8 mouse cellular contexts compared by ENCODE assay signal in genomic region chr5:137285045-137285444, GRCm38 (mm10). TPM values are rescaled to one million over a fixed set of nuclear protein-coding genes. Genes with fewer than 3 reads are reported as not detected.
A peak's percentile ranks its signal among the peaks of the same experiment; 100 is the strongest.
DNase-seq lines count a peak whose midpoint lies in the region; ATAC-seq and TF ChIP-seq lines count a peak whose summit lies in the region.

No protein-coding gene starts in this region.

- H3K27me3 ChIP-seq in intestine, postnatal 0 days (replicated peaks; ENCODE audit: control insufficient read depth, insufficient read depth, low read length) = peaks cover 24% of the 10 kb centered on the region
- H3K27me3 ChIP-seq in intestine, embryonic 15.5 days (replicated peaks) = peaks cover 28% of the 10 kb centered on the region
- H3K27me3 ChIP-seq in MEL (ENCODE audit: control insufficient read depth in 1 of 2, insufficient read depth in 2 of 2, low read length in 2 of 2) = no peaks in the 10 kb centered on the region; a peak in 1 of 4 replicates
- no peaks in the 10 kb centered on the region for H3K27me3 ChIP-seq in splenic B cell, adult 2 months (ENCODE audit: control insufficient read depth, insufficient read depth, low read length, poor library complexity, severe bottlenecking)

- no peak overlapping the region for H3K4me2 ChIP-seq in intestine, postnatal 0 days (replicated peaks; ENCODE audit: low read depth)
- no peak overlapping the region for H3K4me2 ChIP-seq in intestine, embryonic 15.5 days (replicated peaks)

- no peak overlapping the region for H3K9ac ChIP-seq in intestine, postnatal 0 days (ENCODE audit: low read depth, low read length)
- no peak overlapping the region for H3K9ac ChIP-seq in intestine, embryonic 15.5 days
- H3K9ac ChIP-seq in MEL (ENCODE audit: control insufficient read depth, low read depth, low read length, poor library complexity, severe bottlenecking) = no peak overlapping the region

- no peaks in the 10 kb centered on the region for H3K36me3 ChIP-seq in intestine, postnatal 0 days (ENCODE audit: control insufficient read depth, insufficient read depth)
- no peaks in the 10 kb centered on the region for H3K36me3 ChIP-seq in intestine, embryonic 15.5 days
- H3K36me3 ChIP-seq in MEL (ENCODE audit: control insufficient read depth in 1 of 2, insufficient read depth in 2 of 2, low read length in 2 of 2) = peaks cover 0 to 5% of the 10 kb centered on the region in 2 experiments; a peak in 2 of 4 replicates
- no peaks in the 10 kb centered on the region for H3K36me3 ChIP-seq in splenic B cell, adult 2 months (ENCODE audit: control insufficient read depth, insufficient read depth, low read length, poor library complexity, severe bottlenecking)

- no peak overlapping the region for H3K4me3 ChIP-seq in intestine, postnatal 0 days (ENCODE audit: low read depth, low read length)
- H3K4me3 ChIP-seq in intestine, embryonic 15.5 days (replicated peaks) = no peak overlapping the region
- no peak overlapping the region for H3K4me3 ChIP-seq in MEL (ENCODE audit: control insufficient read depth in 1 of 2, insufficient read depth in 1 of 2, low read depth in 2 of 2, low read length in 2 of 2)

- peaks cover 7% of the 10 kb centered on the region; the same call in 1 of the 2 replicates for H3K79me2 ChIP-seq in MEL (ENCODE audit: control insufficient read depth, insufficient read depth, low read length, poor library complexity)

- H3K9me3 ChIP-seq in intestine, postnatal 0 days (ENCODE audit: control insufficient read depth) = no peaks in the 10 kb centered on the region
- H3K9me3 ChIP-seq in intestine, embryonic 15.5 days = no peaks in the 10 kb centered on the region
- H3K9me3 ChIP-seq in MEL (replicated peaks; ENCODE audit: insufficient read depth, low read length) = no peaks in the 10 kb centered on the region

- TF ChIP-seq EP300 in MEL (IDR thresholded peaks at IDR 0.05; ENCODE audit: low read depth in 1 of 2, low read length in 2 of 2) = no peak

- no peak for TF ChIP-seq POLR2A in MEL (IDR thresholded peaks at IDR 0.05; ENCODE audit: control insufficient read depth in 1 of 2, insufficient read depth in 1 of 2, low read depth in 1 of 2, low read length in 2 of 2, poor library complexity in 1 of 2)

- peaks cover 8% of the 10 kb centered on the region for H3K4me1 ChIP-seq in intestine, postnatal 0 days (replicated peaks; ENCODE audit: control insufficient read depth, insufficient read depth, low read length)
- peaks cover 32% of the 10 kb centered on the region for H3K4me1 ChIP-seq in intestine, embryonic 15.5 days (replicated peaks)
- H3K4me1 ChIP-seq in MEL (ENCODE audit: control insufficient read depth in 1 of 2, insufficient read depth in 2 of 2, low read length in 2 of 2) = peaks cover 0 to 6% of the 10 kb centered on the region in 2 experiments; a peak in 3 of 4 replicates

- no peak for ATAC-seq in intestine, postnatal 0 days
- no peak for ATAC-seq in intestine, embryonic 15.5 days
- no peak for ATAC-seq in erythroid progenitor cell, adult 5-6 weeks (replicated peaks; ENCODE audit: low FRiP score, poor library complexity, severe bottlenecking)

- peak; percentile 87 for TF ChIP-seq CTCF in intestine, postnatal 0 days (IDR thresholded peaks at IDR 0.05; ENCODE audit: low read depth)
- peak; percentile 83 to 98 (median 90) for TF ChIP-seq CTCF in MEL (IDR thresholded peaks at IDR 0.05 in 2 of 3, conservative IDR thresholded peaks at IDR 0.05 in 1 of 3; ENCODE audit: control insufficient read depth in 1 of 3, insufficient read depth in 1 of 3, low read depth in 2 of 3, low read length in 3 of 3, poor library complexity in 1 of 3, severe bottlenecking in 1 of 3)

- H3K27ac ChIP-seq in intestine, postnatal 0 days (ENCODE audit: low read depth, low read length) = no peak overlapping the region
- H3K27ac ChIP-seq in intestine, embryonic 15.5 days = no peak overlapping the region
- no peak overlapping the region for H3K27ac ChIP-seq in MEL (ENCODE audit: control insufficient read depth, low read depth, low read length)

- TF ChIP-seq RAD21 in MEL (IDR thresholded peaks at IDR 0.05; ENCODE audit: low read depth, low read length) = peak; percentile 61

- 69% methylated on average over 5 of the region's 5 CpGs for WGBS in intestine, postnatal 0 days
- WGBS in intestine, embryonic 15.5 days = 71% methylated on average over 5 of the region's 5 CpGs

- DNase-seq in 3T3-L1 (ENCODE audit: low read depth, low spot score) (peak; percentile 62), MEL (ENCODE audit: low read depth, low spot score) (peak; percentile 82)
- peak; percentile 39 to 57 for DNase-seq in cerebellum, postnatal 4 days (ENCODE audit: low spot score in 2 of 2)
- peak; percentile 79 for DNase-seq in splenic B cell, adult 2 months (ENCODE audit: low read depth, low spot score)
- DNase-seq in ovary, adult 18-20 months (ENCODE audit: low spot score) = no peak

TF ChIP-seq in MEL, 35 proteins besides CTCF, POLR2A, EP300 and RAD21 (continues in another document):
- TF ChIP-seq ZNF384 (IDR thresholded peaks at IDR 0.05; ENCODE audit: low read depth, low read length) (no peak), POLR2AphosphoS5 (IDR thresholded peaks at IDR 0.05; ENCODE audit: borderline replicate concordance, low read depth, low read length) (no peak), ETS1 (IDR thresholded peaks at IDR 0.05; ENCODE audit: low read depth, low read length) (no peak), TCF12 (IDR thresholded peaks at IDR 0.05; ENCODE audit: low read depth, low read length) (no peak), MYB (IDR thresholded peaks at IDR 0.05; ENCODE audit: low read depth, low read length) (no peak), USF2 (IDR thresholded peaks at IDR 0.05; ENCODE audit: borderline replicate concordance in 1 of 2, insufficient read depth in 1 of 2, low read depth in 1 of 2, low read length in 2 of 2) (no peak), E2F4 (IDR thresholded peaks at IDR 0.05; ENCODE audit: borderline replicate concordance, low read depth, low read length) (no peak), CHD2 (IDR thresholded peaks at IDR 0.05; ENCODE audit: low read length) (no peak), GABPA (IDR thresholded peaks at IDR 0.05; ENCODE audit: low read depth, low read length) (no peak), SMC3 (IDR thresholded peaks at IDR 0.05; ENCODE audit: low read depth, low read length) (peak; percentile 95), TAL1 (IDR thresholded peaks at IDR 0.05; ENCODE audit: low read length) (no peak), UBTF (IDR thresholded peaks at IDR 0.05; ENCODE audit: borderline replicate concordance, insufficient read depth, low read depth, low read length) (no peak), ZC3H11A (IDR thresholded peaks at IDR 0.05; ENCODE audit: low read depth, low read length) (peak; percentile 64; the same call in 1 of the 2 replicates)

RNA-seq across cellular contexts. Expression of gene Ache, which starts 2.3 kb away (rescaled TPM):
- polyA plus RNA-seq in intestine, postnatal 0 days (2015; fragmentation: Nextera tagmentation; extraction: Ambion mirVana) = 8.9 and 9.6 TPM in 2 replicates
- 9.5 and 9.7 TPM in 2 replicates for polyA plus RNA-seq in intestine, embryonic 15.5 days (2015; fragmentation: Nextera tagmentation; extraction: Ambion mirVana)
- 3.4 and 7.0 TPM in 2 replicates for total RNA-seq in MEL (2012; rRNA removed)
- 10 to 100 TPM in 1 of 2 experiments, not detected in 1; 16.8 TPM for polyA plus RNA-seq in MEL (2012; ENCODE audit: insufficient read depth in 1 of 2, insufficient read length in 2 of 2, low read depth in 1 of 2, low replicate concordance in 2 of 2, missing spikeins in 1 of 2)
- 261 and 288 TPM in 2 replicates for total RNA-seq in erythroid progenitor cell, adult 5-6 weeks (2015; ENCODE audit: low replicate concordance)
- total RNA-seq in erythroid progenitor cell, adult 5-6 weeks (2017; ENCODE audit: low replicate concordance) = 159 and 175 TPM in 2 replicates

RNA-seq across cellular contexts. Expression of gene Ufsp1, which starts 9.4 kb away (rescaled TPM):
- polyA plus RNA-seq in intestine, postnatal 0 days (2015; fragmentation: Nextera tagmentation; extraction: Ambion mirVana) = 10.4 and 11.0 TPM in 2 replicates
- 7.8 and 8.5 TPM in 2 replicates for polyA plus RNA-seq in intestine, embryonic 15.5 days (2015; fragmentation: Nextera tagmentation; extraction: Ambion mirVana)
- total RNA-seq in MEL (2012; rRNA removed) = 4.7 and 6.9 TPM in 2 replicates
- polyA plus RNA-seq in MEL (2012; ENCODE audit: insufficient read depth in 1 of 2, insufficient read length in 2 of 2, low read depth in 1 of 2, low replicate concordance in 2 of 2, missing spikeins in 1 of 2) = 10 to 100 TPM in 1 of 2 experiments, not detected in 1; 16.1 TPM
- 50.8 and 61.2 TPM in 2 replicates for total RNA-seq in erythroid progenitor cell, adult 5-6 weeks (2015; ENCODE audit: low replicate concordance)
- total RNA-seq in erythroid progenitor cell, adult 5-6 weeks (2017; ENCODE audit: low replicate concordance) = 27.8 and 30.2 TPM in 2 replicates

RNA-seq across cellular contexts. Expression of gene Srrt, which starts 22.4 kb away (rescaled TPM):
- polyA plus RNA-seq in intestine, postnatal 0 days (2015; fragmentation: Nextera tagmentation; extraction: Ambion mirVana) = 31.3 and 32.2 TPM in 2 replicates
- polyA plus RNA-seq in intestine, embryonic 15.5 days (2015; fragmentation: Nextera tagmentation; extraction: Ambion mirVana) = 117 and 120 TPM in 2 replicates
- 235 and 291 TPM in 2 replicates for total RNA-seq in MEL (2012; rRNA removed)
- 100 to 1,000 TPM in 1 of 2 experiments, not detected in 1; 454 TPM for polyA plus RNA-seq in MEL (2012; ENCODE audit: insufficient read depth in 1 of 2, insufficient read length in 2 of 2, low read depth in 1 of 2, low replicate concordance in 2 of 2, missing spikeins in 1 of 2)
- total RNA-seq in erythroid progenitor cell, adult 5-6 weeks (2015; ENCODE audit: low replicate concordance) = 235 and 247 TPM in 2 replicates
- total RNA-seq in erythroid progenitor cell, adult 5-6 weeks (2017; ENCODE audit: low replicate concordance) = 557 and 577 TPM in 2 replicates

RNA-seq across cellular contexts. Expression of gene Trip6, which starts 29.2 kb away (rescaled TPM):
- polyA plus RNA-seq in intestine, postnatal 0 days (2015; fragmentation: Nextera tagmentation; extraction: Ambion mirVana) = 23.8 and 24.8 TPM in 2 replicates
- polyA plus RNA-seq in intestine, embryonic 15.5 days (2015; fragmentation: Nextera tagmentation; extraction: Ambion mirVana) = 63.9 and 64.8 TPM in 2 replicates
- 0.46 and 0.58 TPM in 2 replicates for total RNA-seq in MEL (2012; rRNA removed)
- polyA plus RNA-seq in MEL (2012; ENCODE audit: insufficient read depth in 1 of 2, insufficient read length in 2 of 2, low read depth in 1 of 2, low replicate concordance in 2 of 2, missing spikeins in 1 of 2) = 1 to 10 TPM in 1 of 2 experiments, not detected in 1; 2.1 TPM
- total RNA-seq in erythroid progenitor cell, adult 5-6 weeks (2015; ENCODE audit: low replicate concordance) = 1.4 TPM in 1 of 2 replicates, not detected in the other
- total RNA-seq in erythroid progenitor cell, adult 5-6 weeks (2017; ENCODE audit: low replicate concordance) = 1.8 and 7.2 TPM in 2 replicates

RNA-seq across cellular contexts. Expression of gene Slc12a9, which starts 48.4 kb away (rescaled TPM):
- 11.8 and 13.4 TPM in 2 replicates for polyA plus RNA-seq in intestine, postnatal 0 days (2015; fragmentation: Nextera tagmentation; extraction: Ambion mirVana)
- polyA plus RNA-seq in intestine, embryonic 15.5 days (2015; fragmentation: Nextera tagmentation; extraction: Ambion mirVana) = 14.3 and 15.9 TPM in 2 replicates
- 7.1 and 8.8 TPM in 2 replicates for total RNA-seq in MEL (2012; rRNA removed)
- polyA plus RNA-seq in MEL (2012; ENCODE audit: insufficient read depth in 1 of 2, insufficient read length in 2 of 2, low read depth in 1 of 2, low replicate concordance in 2 of 2, missing spikeins in 1 of 2) = 10 to 100 TPM in 1 of 2 experiments, not detected in 1; 12.1 TPM
- total RNA-seq in erythroid progenitor cell, adult 5-6 weeks (2015; ENCODE audit: low replicate concordance) = 0.72 and 1.7 TPM in 2 replicates
- total RNA-seq in erythroid progenitor cell, adult 5-6 weeks (2017; ENCODE audit: low replicate concordance) = 0.15 and 0.64 TPM in 2 replicates
